Mouse (Mus musculus) embryonic fibroblast, embryonic 13.5 days (primary cell): ENCODE results near the gene Hnrnpk. TPM values are rescaled to one million over a fixed set of nuclear protein-coding genes. Genes with fewer than 3 reads are reported as not detected.

Source experiments
- H3K27ac ChIP-seq: 2 replicates; pipeline ENCODE4 v1.5.1; 2012; ENCODE audit warnings: low read length, control low read depth, inconsistent platforms; ENCODE audit not compliant: insufficient read depth
- H3K4me1 ChIP-seq: 2 replicates; pipeline ENCODE4 v1.6.1; 2011; ENCODE audit warnings: low read length; ENCODE audit not compliant: control insufficient read depth, insufficient read depth
- H3K4me3 ChIP-seq: 2 replicates; pipeline ENCODE4 v1.5.1; 2011; ENCODE audit warnings: mild to moderate bottlenecking, control low read depth, low read length; ENCODE audit not compliant: insufficient read depth
- CTCF ChIP-seq: IDR thresholded peaks from 2 replicates; pipeline ENCODE4 v1.5.1; 2011; ENCODE audit warnings: mild to moderate bottlenecking, control low read depth, low read length, moderate library complexity, borderline replicate concordance; ENCODE audit not compliant: insufficient read depth
- POLR2A ChIP-seq: IDR thresholded peaks from 2 replicates; pipeline ENCODE4 v1.6.1; 2011; ENCODE audit warnings: low read depth, mild to moderate bottlenecking, control low read depth, low read length, moderate library complexity
- polyA plus RNA-seq: library from polyadenylated mRNA; stranded (reverse); fragments of >200 nt; gene quantifications from 2 replicates; pipeline ENCODE4 v1.2.4, GENCODE M21; 2011; ENCODE audit warnings: low read depth; ENCODE audit not compliant: missing spikeins, insufficient read length

Gene Hnrnpk
- polyA plus RNA-seq, 1 experiment: 1,755 TPM

DNA sequence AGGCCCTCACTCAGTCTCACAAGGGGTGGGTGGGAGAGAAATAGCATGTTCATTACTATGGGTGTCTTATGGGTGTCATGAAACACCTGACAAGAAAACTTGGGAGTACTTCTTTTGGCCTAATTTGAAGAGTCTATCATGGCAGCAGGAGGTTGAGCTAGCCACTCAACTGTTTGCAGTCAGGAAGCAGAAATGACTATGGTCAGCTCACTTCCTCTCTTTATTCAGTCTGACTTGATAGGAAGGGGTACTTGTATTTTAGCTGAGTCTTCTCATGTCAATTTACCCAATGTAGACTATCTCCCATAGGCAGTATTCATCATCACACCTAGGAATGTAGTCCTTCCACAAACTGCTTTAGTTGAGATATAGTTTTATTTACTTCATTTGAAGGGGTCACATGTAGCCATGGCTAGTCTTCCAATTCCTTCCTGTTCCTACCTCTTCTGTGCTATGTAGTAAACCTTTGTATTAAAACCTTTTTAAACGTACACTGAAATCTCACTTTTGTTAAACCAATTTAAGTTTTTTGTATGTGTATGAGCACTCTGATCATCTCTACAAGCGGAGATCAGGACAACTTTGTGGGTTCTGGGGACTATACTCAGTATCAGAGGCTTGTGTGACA, 13.7 kb downstream of the Hnrnpk start:
- no peak for TF ChIP-seq CTCF
- Histone ChIP-seq H3K4me3 (no peak overlapping the region), H3K4me1 (no peaks in the 10 kb centered on the region), H3K27ac (no peak overlapping the region)

DNA sequence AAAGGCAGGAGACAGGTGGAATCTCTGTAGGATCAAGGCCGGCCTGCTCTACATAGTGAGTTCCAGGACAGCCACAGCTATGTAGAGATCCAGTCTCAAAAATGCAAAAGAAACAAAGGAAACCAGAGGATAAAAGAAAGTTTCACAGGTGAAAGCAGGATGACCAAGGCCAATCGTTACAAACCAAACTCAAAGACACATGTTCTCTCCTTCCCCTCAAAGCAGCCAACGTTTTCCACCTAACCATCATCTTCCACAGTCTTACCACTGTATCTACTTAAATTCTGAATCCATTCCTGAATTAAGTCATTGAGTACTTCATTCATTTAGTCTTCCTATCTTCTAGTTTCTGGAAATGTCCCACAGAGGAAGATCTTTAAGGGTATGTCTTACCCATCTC, 14.8 kb downstream of the Hnrnpk start:
- H3K4me3 ChIP-seq: no peak overlapping the region
- no peaks in the 10 kb centered on the region for H3K4me1 ChIP-seq
- TF ChIP-seq CTCF (no peak), POLR2A (no peak)
- H3K27ac ChIP-seq: no peak overlapping the region

DNA sequence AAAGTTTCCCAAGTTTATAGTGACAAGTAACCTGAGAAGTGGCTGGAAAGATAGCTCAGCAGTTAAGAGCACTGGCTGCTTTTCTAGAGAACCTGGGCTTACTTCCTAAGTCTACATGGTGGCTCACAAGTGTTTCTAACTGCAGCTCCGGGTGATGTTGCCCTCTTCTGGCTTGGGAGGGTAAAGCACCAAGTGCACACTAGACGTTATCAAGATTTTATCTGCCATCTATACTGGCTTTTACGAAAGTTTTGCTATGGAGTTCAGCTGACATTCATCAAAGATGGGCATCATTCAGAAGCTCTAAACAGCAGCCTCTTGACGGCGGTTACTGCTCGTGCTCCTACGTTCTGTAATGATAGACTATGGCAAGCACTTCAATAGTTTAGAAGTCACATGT, 15.2 kb downstream of the Hnrnpk start:
- TF ChIP-seq POLR2A: no peak
- peak; percentile 45; the same call in 1 of the 2 replicates for TF ChIP-seq CTCF
- H3K4me1 ChIP-seq: no peaks in the 10 kb centered on the region
- H3K27ac ChIP-seq: no peak overlapping the region
- no peak overlapping the region for H3K4me3 ChIP-seq

DNA sequence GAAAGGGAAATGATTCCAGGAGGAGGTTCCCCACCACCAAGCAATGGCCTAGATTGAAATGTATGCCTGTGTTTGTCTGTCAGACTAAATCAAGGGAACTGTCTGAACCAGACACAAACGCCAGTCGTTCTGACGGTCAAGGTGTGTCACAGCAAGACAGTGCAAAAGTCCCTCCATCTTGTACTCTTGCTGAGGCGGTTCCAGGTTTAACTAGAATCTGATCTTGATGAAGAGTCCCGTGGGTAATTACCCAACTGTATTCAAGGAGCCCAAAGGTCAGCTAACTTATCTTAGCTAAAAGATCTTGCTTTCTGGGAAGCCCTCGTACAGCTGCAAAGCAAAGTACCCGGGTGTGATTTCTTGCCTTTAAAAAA, 17.6 kb downstream of the Hnrnpk start:
- Histone ChIP-seq H3K4me3 (peak overlapping the region; percentile 62; the same call in 1 of the 2 replicates), H3K27ac (0 out of 2 replicates have a peak overlapping the region, but pooled peaks have one; percentile 10), H3K4me1 (no peaks in the 10 kb centered on the region)
- TF ChIP-seq POLR2A: no peak
- TF ChIP-seq CTCF: no peak

DNA sequence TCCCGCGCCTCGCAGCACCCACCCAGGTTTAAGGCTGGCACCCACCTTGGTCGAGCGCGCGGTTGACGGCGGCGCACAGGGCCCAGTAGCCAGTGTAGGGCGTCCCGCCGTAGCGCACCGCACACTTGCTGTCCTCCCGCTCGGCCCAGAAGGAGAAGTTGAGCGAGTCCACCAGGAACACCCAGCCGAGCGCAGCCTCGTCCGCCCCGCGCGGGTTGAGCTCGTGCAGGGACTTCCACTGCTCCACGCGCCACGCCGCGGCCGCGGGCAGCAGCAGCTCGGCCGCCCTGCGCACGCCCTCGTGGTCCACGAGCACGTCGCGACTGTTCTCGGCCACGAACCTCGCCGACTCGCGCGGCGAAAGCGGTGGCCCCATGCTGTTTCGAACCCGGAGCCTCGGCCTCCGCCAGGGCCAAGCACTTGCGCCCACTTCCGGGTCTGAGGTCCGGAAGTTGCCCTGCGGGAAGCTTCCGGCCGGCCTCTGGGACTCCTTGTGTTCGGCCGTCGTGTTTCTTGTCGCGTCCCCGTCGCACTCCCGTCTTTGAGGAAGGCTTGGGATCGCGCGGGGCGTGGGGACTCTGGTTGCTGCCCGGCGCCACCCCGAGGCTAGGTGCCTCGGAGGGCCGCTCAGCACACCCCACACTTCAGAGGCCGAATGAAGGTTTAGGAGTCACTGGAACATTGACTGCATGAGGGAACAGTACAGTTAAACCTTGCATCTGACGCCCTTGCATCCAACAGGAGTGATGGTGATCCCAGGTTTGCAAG, 18.2 kb downstream of the Hnrnpk start, which contains the start of gene 2210016F16Rik:
2210016F16Rik (minus strand) TSS at position 447 of the 768 bp plus-strand sequence.
- TF ChIP-seq POLR2A: peak; percentile 61
- TF ChIP-seq CTCF: no peak
- H3K27ac ChIP-seq: 0 out of 2 replicates have a peak within 1 kb of the TSS, but pooled peaks have one; percentile 18
- peak within 1 kb of the TSS; percentile 62 for H3K4me3 ChIP-seq

DNA sequence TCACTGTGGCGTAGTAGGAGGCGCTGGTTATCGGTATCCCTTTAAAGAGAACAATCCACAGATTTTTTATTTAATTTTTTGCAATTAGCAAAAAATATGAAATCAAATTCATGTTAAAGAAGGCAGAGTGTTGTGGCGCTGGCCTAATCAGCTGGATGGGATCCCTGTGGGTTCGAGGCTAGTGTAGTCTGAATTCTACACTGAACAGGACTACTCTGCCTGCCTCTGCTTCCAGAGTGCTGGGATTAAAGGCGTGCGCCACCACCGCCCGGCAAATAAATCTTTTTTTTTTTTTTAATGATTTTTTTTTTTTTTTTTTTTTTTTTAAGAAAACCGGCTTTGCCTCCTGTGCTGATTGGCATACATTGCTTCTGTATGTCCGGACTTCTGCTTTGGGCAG, 18.8 kb downstream of the Hnrnpk start:
- Histone ChIP-seq H3K4me1 (no peaks in the 10 kb centered on the region), H3K27ac (no peak overlapping the region), H3K4me3 (peak overlapping the region; percentile 62)
- TF ChIP-seq POLR2A (no peak), CTCF (no peak)

More for the DNA sequence above, 18.2 kb downstream of the Hnrnpk start, which contains the start of gene 2210016F16Rik:
- no peaks in the 10 kb centered on the region for H3K4me1 ChIP-seq

DNA sequence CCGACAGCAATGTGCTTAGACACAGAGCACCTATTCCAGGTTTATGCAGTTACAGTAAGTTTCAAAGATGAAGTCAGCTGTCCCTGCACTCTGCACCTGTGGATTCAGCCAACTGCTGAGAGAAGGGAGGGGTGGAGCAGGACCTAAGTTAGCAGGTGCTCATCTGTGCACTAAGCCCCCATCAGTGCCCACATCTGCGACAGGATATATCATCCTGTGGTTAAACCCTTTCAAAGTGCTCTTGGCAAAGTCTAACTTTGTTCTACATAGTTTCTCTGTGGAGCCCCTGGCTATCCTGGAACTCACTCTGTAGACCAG, 30.0 kb downstream of the Hnrnpk start:
- H3K27ac ChIP-seq: no peak overlapping the region
- no peaks in the 10 kb centered on the region for H3K4me1 ChIP-seq
- TF ChIP-seq POLR2A: no peak
- TF ChIP-seq CTCF: no peak
- H3K4me3 ChIP-seq: no peak overlapping the region

DNA sequence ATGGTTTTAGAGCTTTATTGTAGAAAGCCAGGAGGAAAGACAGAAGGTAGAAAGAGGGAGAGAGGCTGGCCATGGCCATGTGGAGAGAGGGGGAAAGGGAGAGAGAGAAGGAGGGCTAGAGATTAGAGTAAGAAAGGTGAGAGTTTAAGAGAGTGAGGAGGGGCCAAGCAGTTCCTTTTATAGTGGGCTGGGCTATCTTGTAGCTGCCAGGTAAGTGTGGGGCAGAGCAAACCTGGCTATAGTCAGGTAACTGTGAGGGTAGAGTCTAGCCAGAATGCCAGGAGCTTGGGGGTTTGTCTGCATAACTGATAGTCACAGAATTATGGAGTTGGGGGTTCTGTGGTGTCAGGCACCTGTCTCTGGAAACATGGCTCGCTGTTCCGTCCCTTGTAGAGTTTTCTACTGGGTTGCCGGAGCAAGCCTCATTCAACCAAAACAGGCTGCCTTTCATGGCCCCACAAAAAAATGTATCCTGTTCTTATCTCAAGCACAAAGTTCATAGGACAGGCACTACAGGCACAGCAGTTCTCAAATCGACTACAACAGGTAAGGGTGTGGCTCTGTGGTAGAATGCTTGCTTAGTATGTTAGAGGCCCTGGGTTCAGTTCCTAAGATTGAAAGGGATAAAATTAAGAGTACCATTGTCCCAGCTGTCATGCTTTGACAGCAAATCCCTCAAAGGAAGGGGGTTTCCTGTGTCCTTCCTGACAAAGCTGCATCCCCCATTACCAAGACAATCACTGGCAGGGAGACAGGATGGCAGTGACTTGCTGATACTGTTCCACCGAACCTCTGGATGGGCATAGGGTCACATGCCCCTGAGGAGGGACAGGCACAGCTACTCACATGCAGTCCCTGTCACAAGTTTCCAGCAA, 30.6 kb downstream of the Hnrnpk start:
- Histone ChIP-seq H3K4me3 (no peak overlapping the region), H3K4me1 (no peaks in the 10 kb centered on the region), H3K27ac (no peak overlapping the region)
- no peak for TF ChIP-seq POLR2A

DNA sequence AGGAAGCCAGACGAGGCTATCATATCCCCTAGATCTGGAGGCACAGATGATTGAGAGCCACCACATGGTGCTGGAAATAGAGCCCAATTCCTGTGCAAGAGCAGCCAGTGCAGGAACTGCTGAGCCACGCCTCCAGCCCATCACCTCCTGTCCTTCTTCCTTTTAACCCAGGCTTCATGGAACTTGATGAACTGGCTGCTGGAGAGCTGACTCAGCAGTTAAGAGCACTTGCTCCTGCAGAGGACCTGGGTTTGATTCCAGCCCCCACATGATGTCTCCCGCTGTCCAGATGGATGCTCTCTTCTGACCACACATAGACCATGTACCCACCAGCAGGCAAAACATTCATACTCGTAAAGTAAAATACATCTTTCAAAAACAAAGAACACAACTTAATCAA, 34.3 kb downstream of the Hnrnpk start:
- TF ChIP-seq CTCF: no peak
- TF ChIP-seq POLR2A: no peak
- Histone ChIP-seq H3K4me1 (no peaks in the 10 kb centered on the region), H3K4me3 (no peak overlapping the region), H3K27ac (no peak overlapping the region)
